Mouse (Mus musculus): ENCODE results near the gene Fancd2. TPM values are rescaled to one million over a fixed set of nuclear protein-coding genes. Genes with fewer than 3 reads are reported as not detected.

Gene Fancd2
- 2.1 and 2.5 TPM in 2 replicates for polyA plus RNA-seq (2014; fragmentation: Nextera tagmentation; extraction: Ambion mirVana)

- Histone ChIP-seq H3K9me3 (ENCODE audit: control insufficient read depth, low read length) (no peaks in the 10 kb centered on the region), H3K4me3 (replicated peaks; ENCODE audit: low read length) (peak within 1 kb of the TSS; percentile 94), H3K9ac (peak within 1 kb of the TSS; percentile 73), H3K4me2 (replicated peaks) (peak within 1 kb of the TSS; percentile 85), H3K27ac (peak within 1 kb of the TSS; percentile 77), H3K27me3 (ENCODE audit: control insufficient read depth, insufficient read depth, low read length) (no peaks in the 10 kb centered on the region), H3K4me1 (replicated peaks; ENCODE audit: control insufficient read depth, insufficient read depth, low read length) (peaks cover 12% of the 10 kb centered on the region), H3K36me3 (replicated peaks; ENCODE audit: control insufficient read depth, insufficient read depth) (no peaks in the 10 kb centered on the region)
- 1% methylated on average over 47 of the region's 47 CpGs for WGBS
- ATAC-seq (ENCODE audit: low FRiP score) (peak; percentile 91), DNase-seq (ENCODE audit: low spot score) (peak; percentile 99)
Measured at GRCm38 (mm10) chr6:113530932-113531839, at the start of gene Fancd2, which contains the start of gene Emc3. Fancd2 (plus strand) TSS chr6:113531682. Emc3 (minus strand) TSS chr6:113531652.

- H3K27ac ChIP-seq: peak overlapping the region; percentile 89
- DNase-seq (ENCODE audit: low spot score) (peak; percentile 53), ATAC-seq (ENCODE audit: low FRiP score) (peak; percentile 65)
- H3K36me3 ChIP-seq (replicated peaks; ENCODE audit: control insufficient read depth, insufficient read depth): peaks cover 19% of the 10 kb centered on the region; the same call in 1 of the 2 replicates
- peak overlapping the region; percentile 93 for H3K9ac ChIP-seq
- H3K27me3 ChIP-seq (ENCODE audit: control insufficient read depth, insufficient read depth, low read length): no peaks in the 10 kb centered on the region; the same call in none of the 2 replicates
- whole genome bisulfite sequencing: 1% methylated on average over 65 of the region's 65 CpGs
- H3K4me1 ChIP-seq (replicated peaks; ENCODE audit: control insufficient read depth, insufficient read depth, low read length): peaks cover 31% of the 10 kb centered on the region
- peak overlapping the region; percentile 66 for H3K4me3 ChIP-seq (replicated peaks; ENCODE audit: low read length)
- H3K9me3 ChIP-seq (ENCODE audit: control insufficient read depth, low read length): no peaks in the 10 kb centered on the region
- H3K4me2 ChIP-seq (replicated peaks): peak overlapping the region; percentile 70
Measured at GRCm38 (mm10) chr6:113482477-113483099, 48.9 kb upstream of the Fancd2 start.

DNA sequence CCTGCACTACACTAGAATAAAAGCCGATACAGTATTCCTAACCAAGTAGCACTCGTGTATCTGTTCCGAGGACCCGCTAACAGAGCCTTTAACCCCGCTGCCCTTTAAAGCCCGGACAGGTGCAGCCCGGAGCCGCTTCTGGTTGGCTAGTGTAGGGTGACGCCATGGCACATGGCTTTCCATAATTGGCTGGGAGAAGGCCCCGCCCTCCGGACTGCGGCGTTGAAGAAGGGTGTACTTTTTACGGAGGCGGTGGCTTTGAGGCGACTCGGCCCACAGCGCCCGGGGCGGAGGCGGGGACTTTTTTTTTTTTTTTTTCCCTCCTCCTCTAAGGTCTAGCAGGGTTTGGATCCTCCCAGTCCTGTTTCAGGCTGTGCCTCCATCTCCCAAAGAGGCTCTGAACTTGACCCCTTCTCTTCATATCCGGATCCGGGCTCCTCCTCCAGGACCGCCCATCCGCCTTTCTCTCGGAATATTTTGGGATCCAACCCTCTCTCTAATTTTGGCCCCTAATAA lies 48.3 kb upstream of the Fancd2 start, which contains the start of gene Creld1:
Creld1 (plus strand) TSS at position 198 of the 516 bp plus-strand sequence.
- Histone ChIP-seq H3K4me1 (replicated peaks; ENCODE audit: control insufficient read depth, insufficient read depth, low read length) (peaks cover 31% of the 10 kb centered on the region), H3K36me3 (replicated peaks; ENCODE audit: control insufficient read depth, insufficient read depth) (peaks cover 25% of the 10 kb centered on the region), H3K4me2 (replicated peaks) (peak within 1 kb of the TSS; percentile 70), H3K27ac (peak within 1 kb of the TSS; percentile 89), H3K4me3 (replicated peaks; ENCODE audit: low read length) (peak within 1 kb of the TSS; percentile 66), H3K27me3 (ENCODE audit: control insufficient read depth, insufficient read depth, low read length) (no peaks in the 10 kb centered on the region; the same call in none of the 2 replicates), H3K9me3 (ENCODE audit: control insufficient read depth, low read length) (no peaks in the 10 kb centered on the region), H3K9ac (peak within 1 kb of the TSS; percentile 93)
- peak; percentile 91 for DNase-seq (ENCODE audit: low spot score)
- under 1% methylated on average over 26 of the region's 26 CpGs for WGBS
- ATAC-seq (ENCODE audit: low FRiP score): peak; percentile 96

DNA sequence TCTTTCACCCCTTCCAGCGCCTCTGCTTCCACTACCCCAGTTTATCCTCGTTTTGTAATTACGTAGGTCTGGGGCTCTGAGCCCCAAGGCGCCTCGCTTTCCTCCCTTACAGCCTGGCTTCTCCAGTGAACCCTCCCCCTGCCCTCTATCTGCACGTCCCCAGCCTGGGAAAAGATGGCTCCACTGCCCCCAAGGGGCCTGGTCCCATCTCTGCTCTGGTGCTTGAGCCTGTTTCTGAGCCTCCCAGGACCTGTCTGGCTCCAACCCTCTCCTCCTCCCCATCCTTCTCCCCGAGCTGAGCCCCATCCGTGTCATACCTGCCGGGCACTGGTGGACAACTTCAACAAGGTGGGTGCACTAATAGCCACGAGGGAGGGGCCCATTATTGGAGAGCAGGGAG lies 47.8 kb upstream of the Fancd2 start:
- H3K27me3 ChIP-seq (ENCODE audit: control insufficient read depth, insufficient read depth, low read length): no peaks in the 10 kb centered on the region; the same call in none of the 2 replicates
- H3K4me3 ChIP-seq (replicated peaks; ENCODE audit: low read length): peak overlapping the region; percentile 66
- WGBS: 9% methylated on average over 10 of the region's 10 CpGs
- H3K27ac ChIP-seq: peak overlapping the region; percentile 89
- DNase-seq (ENCODE audit: low spot score) (peak; percentile 58), ATAC-seq (ENCODE audit: low FRiP score) (peak; percentile 46)
- H3K9me3 ChIP-seq (ENCODE audit: control insufficient read depth, low read length): no peaks in the 10 kb centered on the region
- H3K4me2 ChIP-seq (replicated peaks): peak overlapping the region; percentile 70
- peaks cover 31% of the 10 kb centered on the region for H3K4me1 ChIP-seq (replicated peaks; ENCODE audit: control insufficient read depth, insufficient read depth, low read length)
- peak overlapping the region; percentile 93 for H3K9ac ChIP-seq
- H3K36me3 ChIP-seq (replicated peaks; ENCODE audit: control insufficient read depth, insufficient read depth): peaks cover 30% of the 10 kb centered on the region

GRCm38 (mm10) chr6:113487125-113487576 lies 44.3 kb upstream of the Fancd2 start:
- H3K4me1 ChIP-seq (replicated peaks; ENCODE audit: control insufficient read depth, insufficient read depth, low read length): peaks cover 24% of the 10 kb centered on the region
- H3K4me3 ChIP-seq (replicated peaks; ENCODE audit: low read length): no peak overlapping the region
- H3K27me3 ChIP-seq (ENCODE audit: control insufficient read depth, insufficient read depth, low read length): no peaks in the 10 kb centered on the region
- no peak overlapping the region for H3K27ac ChIP-seq
- H3K36me3 ChIP-seq (replicated peaks; ENCODE audit: control insufficient read depth, insufficient read depth): peaks cover 64% of the 10 kb centered on the region
- WGBS: 66% methylated on average over 7 of the region's 7 CpGs
- no peak for ATAC-seq (ENCODE audit: low FRiP score)
- H3K4me2 ChIP-seq (replicated peaks): no peak overlapping the region
- H3K9me3 ChIP-seq (ENCODE audit: control insufficient read depth, low read length): no peaks in the 10 kb centered on the region
- DNase-seq (ENCODE audit: low spot score): no peak
- no peak overlapping the region; the same call in 1 of the 2 replicates for H3K9ac ChIP-seq

DNA sequence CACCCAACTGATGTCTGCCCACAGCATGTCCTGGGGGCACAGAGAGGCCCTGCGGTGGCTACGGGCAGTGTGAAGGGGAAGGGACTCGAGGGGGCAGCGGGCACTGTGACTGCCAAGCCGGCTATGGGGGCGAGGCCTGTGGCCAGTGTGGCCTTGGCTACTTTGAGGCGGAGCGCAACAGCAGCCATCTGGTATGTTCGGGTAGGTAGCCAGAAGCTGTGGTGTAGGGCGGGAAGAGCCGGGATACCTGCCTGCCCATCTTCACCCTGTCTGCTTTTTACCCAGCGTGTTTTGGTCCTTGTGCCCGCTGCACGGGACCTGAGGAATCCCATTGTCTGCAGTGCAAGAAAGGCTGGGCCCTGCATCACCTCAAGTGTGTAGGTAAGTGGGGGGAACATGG lies 42.1 kb upstream of the Fancd2 start:
- DNase-seq (ENCODE audit: low spot score): no peak
- 95% methylated on average over 14 of the region's 14 CpGs for WGBS
- no peak overlapping the region for H3K9ac ChIP-seq
- no peak overlapping the region for H3K27ac ChIP-seq
- H3K27me3 ChIP-seq (ENCODE audit: control insufficient read depth, insufficient read depth, low read length): no peaks in the 10 kb centered on the region
- H3K4me2 ChIP-seq (replicated peaks): no peak overlapping the region
- peaks cover 75% of the 10 kb centered on the region for H3K36me3 ChIP-seq (replicated peaks; ENCODE audit: control insufficient read depth, insufficient read depth)
- ATAC-seq (ENCODE audit: low FRiP score): no peak
- H3K4me1 ChIP-seq (replicated peaks; ENCODE audit: control insufficient read depth, insufficient read depth, low read length): peaks cover 15% of the 10 kb centered on the region
- H3K9me3 ChIP-seq (ENCODE audit: control insufficient read depth, low read length): no peaks in the 10 kb centered on the region
- no peak overlapping the region for H3K4me3 ChIP-seq (replicated peaks; ENCODE audit: low read length)

GRCm38 (mm10) chr6:113492101-113492864 lies 39.2 kb upstream of the Fancd2 start:
- no peak overlapping the region for H3K27ac ChIP-seq
- H3K9ac ChIP-seq: no peak overlapping the region
- WGBS: 77% methylated on average over 24 of the region's 24 CpGs
- ATAC-seq (ENCODE audit: low FRiP score) (no peak), DNase-seq (ENCODE audit: low spot score) (no peak)
- H3K4me2 ChIP-seq (replicated peaks): no peak overlapping the region
- H3K27me3 ChIP-seq (ENCODE audit: control insufficient read depth, insufficient read depth, low read length): peaks cover 7% of the 10 kb centered on the region
- H3K36me3 ChIP-seq (replicated peaks; ENCODE audit: control insufficient read depth, insufficient read depth): peaks cover 66% of the 10 kb centered on the region
- no peak overlapping the region for H3K4me3 ChIP-seq (replicated peaks; ENCODE audit: low read length)
- no peaks in the 10 kb centered on the region for H3K9me3 ChIP-seq (ENCODE audit: control insufficient read depth, low read length)
- H3K4me1 ChIP-seq (replicated peaks; ENCODE audit: control insufficient read depth, insufficient read depth, low read length): 0 out of 2 replicates have a peak, but pooled peaks cover 7% of the 10 kb centered on the region

DNA sequence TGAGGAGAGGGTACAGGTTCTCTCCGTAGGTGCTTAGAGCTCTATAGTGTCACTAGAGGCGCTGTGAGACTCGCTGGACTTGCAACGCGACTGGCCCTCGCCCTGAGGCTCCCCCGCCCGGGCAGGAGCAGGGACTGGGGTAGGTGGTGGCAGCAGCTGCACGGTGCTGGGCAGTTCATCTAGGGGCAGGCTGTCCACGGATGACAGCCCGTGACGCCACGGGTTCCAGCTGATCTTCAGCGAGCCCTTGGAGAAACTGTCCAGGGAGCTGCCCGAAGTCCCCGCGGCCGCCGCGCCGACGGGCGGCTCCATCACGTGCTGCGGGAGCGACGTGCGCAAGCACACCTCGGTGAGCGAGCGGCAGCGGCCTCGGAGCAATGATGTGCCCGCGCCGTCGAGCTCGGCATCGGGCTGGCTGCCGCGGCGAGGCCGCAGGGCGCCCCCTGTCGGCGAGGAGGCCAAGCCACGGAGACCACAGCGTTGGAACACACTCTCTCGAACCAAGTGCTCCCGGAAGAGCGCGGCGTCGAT lies 37.2 kb upstream of the Fancd2 start:
- H3K27ac ChIP-seq: no peak overlapping the region
- H3K9ac ChIP-seq: peak overlapping the region; percentile 46
- H3K4me3 ChIP-seq (replicated peaks; ENCODE audit: low read length): peak overlapping the region; percentile 32
- H3K9me3 ChIP-seq (ENCODE audit: control insufficient read depth, low read length): no peaks in the 10 kb centered on the region
- H3K36me3 ChIP-seq (replicated peaks; ENCODE audit: control insufficient read depth, insufficient read depth): peaks cover 47% of the 10 kb centered on the region
- peak overlapping the region; percentile 55 for H3K4me2 ChIP-seq (replicated peaks)
- peaks cover 7% of the 10 kb centered on the region for H3K27me3 ChIP-seq (ENCODE audit: control insufficient read depth, insufficient read depth, low read length)
- under 1% methylated on average over 53 of the region's 54 CpGs for WGBS
- DNase-seq (ENCODE audit: low spot score) (peak; percentile 77), ATAC-seq (ENCODE audit: low FRiP score) (peak; percentile 77)
- 0 out of 2 replicates have a peak, but pooled peaks cover 7% of the 10 kb centered on the region for H3K4me1 ChIP-seq (replicated peaks; ENCODE audit: control insufficient read depth, insufficient read depth, low read length)

All from hindbrain, embryonic 14.5 days (tissue).